8 mouse cellular contexts compared by ENCODE assay signal in genomic region chr13:104792184-104792583, GRCm38 (mm10). TPM values are rescaled to one million over a fixed set of nuclear protein-coding genes. Genes with fewer than 3 reads are reported as not detected.
DNase-seq lines count a peak whose midpoint lies in the region; ATAC-seq and TF ChIP-seq lines count a peak whose summit lies in the region.

Gene Srek1ip1 (plus strand): TSS chr13:104792484.

- H3K4me1 ChIP-seq in kidney, postnatal 0 days (replicated peaks; ENCODE audit: insufficient read depth, low read length), result no peaks in the 10 kb centered on the region
- peaks cover 3% of the 10 kb centered on the region for H3K4me1 ChIP-seq in bone marrow macrophage, adult 2 months (ENCODE audit: control insufficient read depth, insufficient read depth, low read length)
- no peaks in the 10 kb centered on the region for H3K4me1 ChIP-seq in heart, embryonic 11.5 days (ENCODE audit: control insufficient read depth, insufficient read depth, low read length)
- no peaks in the 10 kb centered on the region for H3K4me1 ChIP-seq in neural tube, embryonic 15.5 days

- no peak for TF ChIP-seq POLR2A in bone marrow macrophage, adult 2 months (IDR thresholded peaks at IDR 0.05; ENCODE audit: borderline replicate concordance, low read depth, low read length)

- no peak within 1 kb of the TSS for H3K4me3 ChIP-seq in kidney, postnatal 0 days (replicated peaks; ENCODE audit: low read depth, low read length)
- no peak within 1 kb of the TSS for H3K4me3 ChIP-seq in bone marrow macrophage, adult 2 months (ENCODE audit: insufficient read depth, low read length)
- H3K4me3 ChIP-seq in heart, embryonic 11.5 days (ENCODE audit: low read depth, low read length), result no peak within 1 kb of the TSS
- H3K4me3 ChIP-seq in neural tube, embryonic 15.5 days (replicated peaks), result no peak within 1 kb of the TSS

- H3K9ac ChIP-seq in kidney, postnatal 0 days (ENCODE audit: low read depth, low read length), result no peak within 1 kb of the TSS
- no peak within 1 kb of the TSS for H3K9ac ChIP-seq in heart, embryonic 11.5 days (ENCODE audit: low read depth, low read length)
- no peak within 1 kb of the TSS for H3K9ac ChIP-seq in neural tube, embryonic 15.5 days (replicated peaks)

- 0 out of 2 replicates have a peak, but pooled peaks cover 12% of the 10 kb centered on the region for H3K36me3 ChIP-seq in kidney, postnatal 0 days (ENCODE audit: insufficient read depth, low read length)
- H3K36me3 ChIP-seq in heart, embryonic 11.5 days (ENCODE audit: control insufficient read depth, insufficient read depth, low read length), result 0 out of 2 replicates have a peak, but pooled peaks cover 2% of the 10 kb centered on the region
- peaks cover 11% of the 10 kb centered on the region; the same call in 1 of the 2 replicates for H3K36me3 ChIP-seq in neural tube, embryonic 15.5 days

- no peak for TF ChIP-seq CTCF in kidney, postnatal 0 days (IDR thresholded peaks at IDR 0.05; ENCODE audit: low read depth)
- no peak for TF ChIP-seq CTCF in bone marrow macrophage, adult 2 months (IDR thresholded peaks at IDR 0.05; ENCODE audit: low read depth, low read length)

- no peak within 1 kb of the TSS for H3K27ac ChIP-seq in kidney, postnatal 0 days
- H3K27ac ChIP-seq in bone marrow macrophage, adult 2 months (ENCODE audit: insufficient read depth, low read depth, low read length), result no peak within 1 kb of the TSS
- no peak within 1 kb of the TSS for H3K27ac ChIP-seq in heart, embryonic 11.5 days (ENCODE audit: low read depth, low read length)
- H3K27ac ChIP-seq in neural tube, embryonic 15.5 days (replicated peaks), result no peak within 1 kb of the TSS

- ATAC-seq in kidney, postnatal 0 days (replicated peaks; ENCODE audit: low FRiP score, low read depth), result no peak
- ATAC-seq in heart, embryonic 11.5 days (replicated peaks; ENCODE audit: insufficient number of reproducible peaks, low FRiP score, low TSS enrichment), result no peak
- no peak for ATAC-seq in neural tube, embryonic 15.5 days (ENCODE audit: low FRiP score)

- DNase-seq in kidney, postnatal 0 days (ENCODE audit: low spot score), result no peak
- no peak for DNase-seq in kidney, postnatal 14 days
- DNase-seq in layer of hippocampus, postnatal 36 days, result no peak
- no peak for DNase-seq in embryo, embryonic 11 days
- DNase-seq in kidney, adult 11 months, result no peak

- no peaks in the 10 kb centered on the region for H3K27me3 ChIP-seq in kidney, postnatal 0 days (ENCODE audit: insufficient read depth, low read length)
- H3K27me3 ChIP-seq in heart, embryonic 11.5 days (ENCODE audit: control insufficient read depth, insufficient read depth, low read length), result no peaks in the 10 kb centered on the region
- no peaks in the 10 kb centered on the region for H3K27me3 ChIP-seq in neural tube, embryonic 15.5 days (replicated peaks)

- H3K4me2 ChIP-seq in kidney, postnatal 0 days (ENCODE audit: low read length), result no peak within 1 kb of the TSS
- H3K4me2 ChIP-seq in heart, embryonic 11.5 days, result no peak within 1 kb of the TSS
- H3K4me2 ChIP-seq in neural tube, embryonic 15.5 days, result no peak within 1 kb of the TSS

- H3K9me3 ChIP-seq in kidney, postnatal 0 days (replicated peaks; ENCODE audit: low read length), result no peaks in the 10 kb centered on the region
- no peaks in the 10 kb centered on the region for H3K9me3 ChIP-seq in heart, embryonic 11.5 days (replicated peaks; ENCODE audit: control insufficient read depth, low read length)
- H3K9me3 ChIP-seq in neural tube, embryonic 15.5 days (replicated peaks), result no peaks in the 10 kb centered on the region

- WGBS in kidney, postnatal 0 days, result 90% methylated on average over 11 of the region's 11 CpGs
- 84% methylated on average over 11 of the region's 11 CpGs for WGBS in heart, embryonic 11.5 days (ENCODE audit: insufficient replicate concordance)
- WGBS in neural tube, embryonic 15.5 days, result 94% methylated on average over 11 of the region's 11 CpGs

RNA-seq across cellular contexts. Expression of gene Srek1ip1, which starts in this region (rescaled TPM):
- polyA plus RNA-seq in kidney, postnatal 0 days (2015; fragmentation: Nextera tagmentation; extraction: Ambion mirVana), result 30.4 and 33.4 TPM in 2 replicates
- 30.0 and 33.6 TPM in 2 replicates for polyA plus RNA-seq in bone marrow macrophage, adult 2 months (2012; ENCODE audit: insufficient read depth, insufficient read length, missing spikeins)
- 15.7 TPM in 2 replicates for polyA plus RNA-seq in heart, embryonic 11.5 days (2014; fragmentation: Nextera tagmentation; extraction: Ambion mirVana)
- total RNA-seq in layer of hippocampus, postnatal 36 days (2021), result 10 to 100 TPM; 21.0 to 21.6 TPM
- polyA plus RNA-seq in neural tube, embryonic 15.5 days (2015; fragmentation: Nextera tagmentation; extraction: Ambion mirVana), result 12.9 and 16.4 TPM in 2 replicates
